Mouse (Mus musculus): ENCODE measurements around the gene Muc3a.

The Muc3a gene

GRCm38 (mm10) chr5:137212289-137212688 is at the start of gene Muc3a:
Gene Muc3a, minus strand, starts transcription at chr5:137212389.
- DNase-seq (ENCODE audit: low spot score in 2 of 2), result no peak

GRCm38 (mm10) chr5:137211114-137211829 is 917 bp downstream of the Muc3a start:
- no peak for DNase-seq (ENCODE audit: low spot score in 2 of 2)

GRCm38 (mm10) chr5:137210689-137211088 is 1.5 kb downstream of the Muc3a start:
- DNase-seq (ENCODE audit: low spot score in 2 of 2), result no peak

GRCm38 (mm10) chr5:137205301-137205700 is 6.9 kb downstream of the Muc3a start:
- no peak for DNase-seq (ENCODE audit: low spot score in 2 of 2)

- DNase-seq (ENCODE audit: low spot score in 2 of 2), result no peak
Measured at GRCm38 (mm10) chr5:137194488-137195120, 17.6 kb downstream of the Muc3a start.

- no peak for DNase-seq (ENCODE audit: low spot score in 2 of 2)
Measured at GRCm38 (mm10) chr5:137193279-137193952, 18.8 kb downstream of the Muc3a start.

GRCm38 (mm10) chr5:137189326-137189725 is 22.9 kb downstream of the Muc3a start:
- no peak for DNase-seq (ENCODE audit: low spot score in 2 of 2)

- peak in 1 of 2 experiments; percentile 12 for DNase-seq (ENCODE audit: low spot score in 2 of 2)
Measured at GRCm38 (mm10) chr5:137185362-137185761, 26.8 kb downstream of the Muc3a start.

- peak in 1 of 2 experiments; percentile 14 for DNase-seq (ENCODE audit: low spot score in 2 of 2)
Measured at GRCm38 (mm10) chr5:137179646-137180374, 32.4 kb downstream of the Muc3a start.

GRCm38 (mm10) chr5:137173967-137174366 is 38.2 kb downstream of the Muc3a start:
- DNase-seq (ENCODE audit: low spot score in 2 of 2), result no peak

- no peak for DNase-seq (ENCODE audit: low spot score in 2 of 2)
Measured at GRCm38 (mm10) chr5:137172591-137172990, 39.6 kb downstream of the Muc3a start.

- DNase-seq (ENCODE audit: low spot score in 2 of 2), result no peak
Measured at GRCm38 (mm10) chr5:137171478-137171877, 40.7 kb downstream of the Muc3a start.

- DNase-seq (ENCODE audit: low spot score in 2 of 2), result no peak
Measured at GRCm38 (mm10) chr5:137170836-137171380, 41.3 kb downstream of the Muc3a start.

GRCm38 (mm10) chr5:137167539-137167938 is 44.6 kb downstream of the Muc3a start:
- DNase-seq (ENCODE audit: low spot score in 2 of 2), result no peak

- DNase-seq (ENCODE audit: low spot score in 2 of 2), result no peak
Measured at GRCm38 (mm10) chr5:137166012-137166411, 46.2 kb downstream of the Muc3a start.

GRCm38 (mm10) chr5:137161853-137162252 is 50.3 kb downstream of the Muc3a start:
- no peak for DNase-seq (ENCODE audit: low spot score in 2 of 2)

GRCm38 (mm10) chr5:137159461-137159860 is 52.7 kb downstream of the Muc3a start:
- DNase-seq (ENCODE audit: low spot score in 2 of 2), result no peak

All from right cerebral cortex, postnatal 36 days (tissue).